Mouse (Mus musculus) limb, embryonic 15.5 days (tissue): ENCODE results near the gene Cmip. TPM values are rescaled to one million over a fixed set of nuclear protein-coding genes. Genes with fewer than 3 reads are reported as not detected.

Experiments used
- ATAC-seq: fragments of 200-750 bp; cut with Nextera tagmentation; 2 replicates; pipeline ENCODE4 v1.8.0; 2017; ENCODE audit warnings: low read depth, moderate TSS enrichment; ENCODE audit not compliant: insufficient number of reproducible peaks, low FRiP score, low TSS enrichment
- H3K27ac ChIP-seq: fragments of 300-500 bp; sonication (generic); 2 replicates; pipeline ENCODE4 v1.5.1; 2015; ENCODE audit warnings: moderate library complexity, mild to moderate bottlenecking, inconsistent platforms
- H3K27me3 ChIP-seq: fragments of 300-500 bp; sonication (generic); 2 replicates; pipeline ENCODE4 v1.6.1; 2015; ENCODE audit warnings: inconsistent platforms
- H3K36me3 ChIP-seq: fragments of 300-500 bp; sonication (generic); 2 replicates; pipeline ENCODE4 v1.6.1; 2015; ENCODE audit warnings: inconsistent platforms
- H3K4me1 ChIP-seq: fragments of 300-500 bp; sonication (generic); 2 replicates; pipeline ENCODE4 v1.6.1; 2015; ENCODE audit warnings: inconsistent platforms
- H3K4me2 ChIP-seq: fragments of 300-500 bp; sonication (generic); 2 replicates; pipeline ENCODE4 v1.6.1; 2015; ENCODE audit warnings: mild to moderate bottlenecking, inconsistent platforms
- H3K4me3 ChIP-seq: fragments of 300-500 bp; sonication (generic); 2 replicates; pipeline ENCODE4 v1.5.1; 2015; ENCODE audit warnings: mild to moderate bottlenecking, inconsistent platforms
- H3K9ac ChIP-seq: fragments of 300-500 bp; sonication (generic); 2 replicates; pipeline ENCODE4 v1.6.1; 2015; ENCODE audit warnings: inconsistent platforms
- H3K9me3 ChIP-seq: fragments of 300-500 bp; sonication (generic); 2 replicates; pipeline ENCODE4 v1.6.1; 2016; ENCODE audit warnings: inconsistent platforms
- WGBS: fragments of 180-500 bp; shearing (Covaris S2); methylation state at CpG from one replicate; pipeline ENCODE4 v1.1.7; 2015; 5-methylcytosine and 5-hydroxymethylcytosine counted together
- polyA plus RNA-seq: library from polyadenylated mRNA; unstranded; fragments of >200 nt; fragmentation: Nextera tagmentation; extraction: Ambion mirVana; gene quantifications from 2 replicates; pipeline ENCODE4 v1.2.1, GENCODE M21; 2015

Cmip gene
- polyA plus RNA-seq, 1 experiment from 2014 or later: 18.8 TPM

GRCm38 (mm10) chr8:117445507-117445906 lies 188.6 kb downstream of the Cmip start:
- peaks cover 7% of the 10 kb centered on the region for H3K4me1 ChIP-seq
- H3K4me3 ChIP-seq: no peak overlapping the region
- H3K36me3 ChIP-seq: peaks cover 44% of the 10 kb centered on the region
- H3K4me2 ChIP-seq: no peak overlapping the region
- H3K9ac ChIP-seq: no peak overlapping the region
- no peaks in the 10 kb centered on the region for H3K27me3 ChIP-seq
- WGBS: 58% methylated on average over 5 of the region's 5 CpGs
- H3K27ac ChIP-seq: no peak overlapping the region
- ATAC-seq: no peak
- H3K9me3 ChIP-seq: no peaks in the 10 kb centered on the region

GRCm38 (mm10) chr8:117446344-117446997 lies 189.6 kb downstream of the Cmip start:
- Histone ChIP-seq H3K27me3 (no peaks in the 10 kb centered on the region), H3K27ac (0 out of 2 replicates have a peak overlapping the region, but pooled peaks have one; percentile 22), H3K9me3 (no peaks in the 10 kb centered on the region), H3K4me2 (no peak overlapping the region), H3K36me3 (peaks cover 52% of the 10 kb centered on the region), H3K4me3 (no peak overlapping the region), H3K4me1 (peaks cover 7% of the 10 kb centered on the region), H3K9ac (no peak overlapping the region)
- 32% methylated on average over 15 of the region's 15 CpGs for WGBS
- ATAC-seq: no peak

- Histone ChIP-seq H3K27ac (no peak overlapping the region), H3K4me1 (peaks cover 5% of the 10 kb centered on the region), H3K9me3 (no peaks in the 10 kb centered on the region), H3K27me3 (no peaks in the 10 kb centered on the region), H3K9ac (no peak overlapping the region), H3K4me2 (no peak overlapping the region), H3K4me3 (no peak overlapping the region), H3K36me3 (peaks cover 84% of the 10 kb centered on the region)
- no peak for ATAC-seq
- WGBS: 83% methylated on average over 9 of the region's 9 CpGs
These were observed 194.2 kb downstream of the Cmip start for GRCm38 (mm10) chr8:117451072-117451471.

GRCm38 (mm10) chr8:117453974-117454373 lies 197.1 kb downstream of the Cmip start:
- H3K4me1 ChIP-seq: no peaks in the 10 kb centered on the region
- ATAC-seq: no peak
- 89% methylated on average over 6 of the region's 6 CpGs for WGBS
- peaks cover 89% of the 10 kb centered on the region for H3K36me3 ChIP-seq
- H3K27me3 ChIP-seq: no peaks in the 10 kb centered on the region
- no peak overlapping the region for H3K9ac ChIP-seq
- no peak overlapping the region for H3K27ac ChIP-seq
- H3K4me2 ChIP-seq: no peak overlapping the region
- H3K4me3 ChIP-seq: no peak overlapping the region
- H3K9me3 ChIP-seq: no peaks in the 10 kb centered on the region

GRCm38 (mm10) chr8:117454516-117455116 lies 197.8 kb downstream of the Cmip start:
- ATAC-seq: no peak
- Histone ChIP-seq H3K9me3 (no peaks in the 10 kb centered on the region), H3K4me2 (no peak overlapping the region), H3K4me1 (no peaks in the 10 kb centered on the region), H3K27me3 (no peaks in the 10 kb centered on the region), H3K4me3 (no peak overlapping the region), H3K36me3 (peaks cover 87% of the 10 kb centered on the region), H3K27ac (no peak overlapping the region), H3K9ac (no peak overlapping the region)
- 89% methylated on average over 14 of the region's 14 CpGs for WGBS

GRCm38 (mm10) chr8:117455701-117456100 lies 198.8 kb downstream of the Cmip start:
- no peak for ATAC-seq
- H3K9ac ChIP-seq: no peak overlapping the region
- H3K9me3 ChIP-seq: no peaks in the 10 kb centered on the region
- no peak overlapping the region for H3K4me2 ChIP-seq
- H3K36me3 ChIP-seq: peaks cover 86% of the 10 kb centered on the region
- no peak overlapping the region for H3K4me3 ChIP-seq
- WGBS: 91% methylated on average over 6 of the region's 6 CpGs
- H3K4me1 ChIP-seq: no peaks in the 10 kb centered on the region
- no peak overlapping the region for H3K27ac ChIP-seq
- no peaks in the 10 kb centered on the region for H3K27me3 ChIP-seq

- 46% methylated on average over 5 of the region's 5 CpGs for WGBS
- Histone ChIP-seq H3K4me2 (no peak overlapping the region), H3K9ac (no peak overlapping the region), H3K27ac (peak overlapping the region; percentile 50), H3K9me3 (no peaks in the 10 kb centered on the region), H3K4me3 (no peak overlapping the region), H3K27me3 (no peaks in the 10 kb centered on the region), H3K36me3 (peaks cover 60% of the 10 kb centered on the region), H3K4me1 (no peaks in the 10 kb centered on the region)
- ATAC-seq: peak; percentile 33; the same call in 1 of the 2 replicates
These were observed 201.6 kb downstream of the Cmip start for GRCm38 (mm10) chr8:117458440-117458839.

- H3K27me3 ChIP-seq: no peaks in the 10 kb centered on the region
- peaks cover 17% of the 10 kb centered on the region for H3K36me3 ChIP-seq
- H3K4me1 ChIP-seq: peaks cover 4% of the 10 kb centered on the region
- H3K9ac ChIP-seq: no peak overlapping the region
- no peak overlapping the region for H3K27ac ChIP-seq
- no peak for ATAC-seq
- H3K4me3 ChIP-seq: no peak overlapping the region
- no peak overlapping the region for H3K4me2 ChIP-seq
- WGBS: 74% methylated on average over 11 of the region's 11 CpGs
- no peaks in the 10 kb centered on the region for H3K9me3 ChIP-seq
These were observed 205.9 kb downstream of the Cmip start for GRCm38 (mm10) chr8:117462701-117463284.

- Histone ChIP-seq H3K4me3 (no peak overlapping the region), H3K9me3 (no peaks in the 10 kb centered on the region), H3K4me2 (no peak overlapping the region), H3K27ac (no peak overlapping the region), H3K27me3 (no peaks in the 10 kb centered on the region), H3K9ac (no peak overlapping the region), H3K4me1 (peaks cover 4% of the 10 kb centered on the region), H3K36me3 (peaks cover 8% of the 10 kb centered on the region; the same call in 1 of the 2 replicates)
- ATAC-seq: no peak
- WGBS: 91% methylated on average over 6 of the region's 6 CpGs
These were observed 207.7 kb downstream of the Cmip start for GRCm38 (mm10) chr8:117464525-117464924.

- no peak overlapping the region for H3K27ac ChIP-seq
- H3K9ac ChIP-seq: no peak overlapping the region
- H3K4me2 ChIP-seq: no peak overlapping the region
- H3K4me1 ChIP-seq: peaks cover 10% of the 10 kb centered on the region
- H3K9me3 ChIP-seq: no peaks in the 10 kb centered on the region
- no peak overlapping the region for H3K4me3 ChIP-seq
- WGBS: 33% methylated on average over 5 of the region's 5 CpGs
- ATAC-seq: peak; percentile 66; the same call in 1 of the 2 replicates
- H3K27me3 ChIP-seq: no peaks in the 10 kb centered on the region
- peaks cover 4% of the 10 kb centered on the region; the same call in 1 of the 2 replicates for H3K36me3 ChIP-seq
These were observed 208.4 kb downstream of the Cmip start for GRCm38 (mm10) chr8:117465250-117465649.

- no peak for ATAC-seq
- no peaks in the 10 kb centered on the region for H3K27me3 ChIP-seq
- no peaks in the 10 kb centered on the region for H3K9me3 ChIP-seq
- peaks cover 19% of the 10 kb centered on the region for H3K4me1 ChIP-seq
- H3K4me3 ChIP-seq: no peak overlapping the region
- WGBS: 82% methylated on average over 10 of the region's 10 CpGs
- H3K9ac ChIP-seq: no peak overlapping the region
- no peak overlapping the region for H3K4me2 ChIP-seq
- no peaks in the 10 kb centered on the region for H3K36me3 ChIP-seq
- no peak overlapping the region for H3K27ac ChIP-seq
These were observed 210.6 kb downstream of the Cmip start for GRCm38 (mm10) chr8:117467466-117467865.
